Mouse (Mus musculus): Measurements from ENCODE around the gene 6430571L13Rik. TPM values are rescaled to one million over a fixed set of nuclear protein-coding genes. Genes with fewer than 3 reads are reported as not detected.

Gene 6430571L13Rik
- polyA plus RNA-seq, 1 experiment = 0.29 TPM

GRCm38 (mm10) chr9:107297059-107297458, 43.3 kb upstream of the 6430571L13Rik start:
- TF ChIP-seq POLR2A (IDR thresholded peaks at IDR 0.05; ENCODE audit: low read depth, low read length) = no peak
- no peak for TF ChIP-seq CTCF (IDR thresholded peaks at IDR 0.05; ENCODE audit: extremely low read depth, insufficient read depth, insufficient read length, insufficient replicate concordance)
- Histone ChIP-seq H3K4me3 (ENCODE audit: extremely low read depth, insufficient read depth, insufficient read length) (peak overlapping the region; percentile 78), H3K27ac (ENCODE audit: insufficient read depth, low read length) (peak overlapping the region; percentile 36), H3K36me3 (ENCODE audit: control insufficient read depth, insufficient read depth, low read length) (no peaks in the 10 kb centered on the region), H3K4me1 (ENCODE audit: control insufficient read depth, insufficient read depth, insufficient read length) (0 out of 2 replicates have a peak, but pooled peaks cover 3% of the 10 kb centered on the region), H3K27me3 (ENCODE audit: control insufficient read depth, insufficient read depth, low read length) (no peaks in the 10 kb centered on the region)
- WGBS = 4% methylated on average over 16 of the region's 16 CpGs
- no peak for DNase-seq (ENCODE audit: low read depth in 1 of 2, low spot score in 2 of 2)

DNA sequence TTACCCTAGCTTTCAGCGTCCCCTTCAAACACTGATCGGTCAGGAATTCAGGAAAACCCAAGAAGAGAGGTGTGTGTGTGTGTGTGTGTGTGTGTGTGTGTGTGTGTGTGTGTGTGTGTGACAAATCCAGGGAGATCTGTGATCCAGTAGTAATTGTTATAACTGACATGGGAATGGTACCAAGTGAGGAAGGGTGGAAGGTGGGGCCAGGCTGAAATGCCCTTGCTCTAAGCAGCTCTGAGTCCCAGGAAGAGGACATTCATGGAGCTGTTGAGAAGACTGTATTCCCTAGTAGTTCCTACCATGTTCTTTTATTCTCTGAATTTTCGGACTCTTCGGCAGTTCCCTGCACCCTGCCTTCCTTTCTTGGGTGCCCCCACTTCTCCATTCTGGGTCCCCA, 42.7 kb upstream of the 6430571L13Rik start:
- WGBS = 48% methylated on average over 4 of the region's 4 CpGs

DNA sequence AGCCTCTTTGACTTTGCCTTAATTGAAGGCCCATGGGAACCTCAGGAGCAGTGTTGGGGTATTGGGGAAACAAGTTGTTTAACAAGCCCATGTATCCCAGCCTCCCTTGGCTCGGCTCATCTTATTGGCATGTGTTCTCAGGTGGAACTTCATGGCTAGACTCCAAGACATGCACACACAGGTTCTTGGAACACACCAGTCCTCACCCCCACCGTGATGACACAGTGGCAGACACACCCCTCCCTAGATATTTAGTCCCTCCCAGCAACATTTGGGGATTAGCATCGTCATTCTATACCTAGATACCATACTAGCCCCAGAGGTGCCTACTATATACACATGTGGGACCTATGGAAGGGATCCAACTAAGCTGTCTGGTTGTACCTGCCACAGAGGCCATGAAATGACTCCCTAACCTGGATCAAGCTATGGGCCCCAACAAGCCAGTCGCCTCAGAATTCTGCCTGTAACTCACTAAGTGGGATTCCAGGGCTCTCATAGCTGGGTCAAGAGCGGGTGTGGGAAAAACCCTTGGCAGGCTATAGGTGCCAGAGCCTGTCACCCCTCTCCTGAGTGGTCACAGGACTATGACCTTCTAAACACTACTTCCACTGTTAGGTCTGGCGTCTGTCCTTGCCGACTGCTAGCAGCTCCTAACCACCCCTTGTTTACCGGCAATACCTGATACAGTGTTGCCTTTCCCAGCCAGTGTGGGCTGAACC, 42.2 kb upstream of the 6430571L13Rik start:
- H3K27ac ChIP-seq (ENCODE audit: insufficient read depth, low read length) = 0 out of 2 replicates have a peak overlapping the region, but pooled peaks have one; percentile 13
- no peaks in the 10 kb centered on the region for H3K27me3 ChIP-seq (ENCODE audit: control insufficient read depth, insufficient read depth, low read length)
- 67% methylated on average over 8 of the region's 8 CpGs for WGBS
- H3K4me1 ChIP-seq (ENCODE audit: control insufficient read depth, insufficient read depth, insufficient read length) = 0 out of 2 replicates have a peak, but pooled peaks cover 3% of the 10 kb centered on the region
- peak overlapping the region; percentile 78; the same call in 1 of the 2 replicates for H3K4me3 ChIP-seq (ENCODE audit: extremely low read depth, insufficient read depth, insufficient read length)
- H3K36me3 ChIP-seq (ENCODE audit: control insufficient read depth, insufficient read depth, low read length) = no peaks in the 10 kb centered on the region
- TF ChIP-seq CTCF (IDR thresholded peaks at IDR 0.05; ENCODE audit: extremely low read depth, insufficient read depth, insufficient read length, insufficient replicate concordance) = no peak
- DNase-seq (ENCODE audit: low read depth in 1 of 2, low spot score in 2 of 2) = no peak

More for the DNA sequence above, 42.7 kb upstream of the 6430571L13Rik start:
- no peaks in the 10 kb centered on the region for H3K27me3 ChIP-seq (ENCODE audit: control insufficient read depth, insufficient read depth, low read length)
- no peak for DNase-seq (ENCODE audit: low read depth in 1 of 2, low spot score in 2 of 2)
- H3K4me3 ChIP-seq (ENCODE audit: extremely low read depth, insufficient read depth, insufficient read length) = peak overlapping the region; percentile 78
- no peaks in the 10 kb centered on the region for H3K36me3 ChIP-seq (ENCODE audit: control insufficient read depth, insufficient read depth, low read length)
- 0 out of 2 replicates have a peak overlapping the region, but pooled peaks have one; percentile 13 for H3K27ac ChIP-seq (ENCODE audit: insufficient read depth, low read length)
- H3K4me1 ChIP-seq (ENCODE audit: control insufficient read depth, insufficient read depth, insufficient read length) = 0 out of 2 replicates have a peak, but pooled peaks cover 3% of the 10 kb centered on the region
- no peak for TF ChIP-seq POLR2A (IDR thresholded peaks at IDR 0.05; ENCODE audit: low read depth, low read length)
- no peak for TF ChIP-seq CTCF (IDR thresholded peaks at IDR 0.05; ENCODE audit: extremely low read depth, insufficient read depth, insufficient read length, insufficient replicate concordance)

DNA sequence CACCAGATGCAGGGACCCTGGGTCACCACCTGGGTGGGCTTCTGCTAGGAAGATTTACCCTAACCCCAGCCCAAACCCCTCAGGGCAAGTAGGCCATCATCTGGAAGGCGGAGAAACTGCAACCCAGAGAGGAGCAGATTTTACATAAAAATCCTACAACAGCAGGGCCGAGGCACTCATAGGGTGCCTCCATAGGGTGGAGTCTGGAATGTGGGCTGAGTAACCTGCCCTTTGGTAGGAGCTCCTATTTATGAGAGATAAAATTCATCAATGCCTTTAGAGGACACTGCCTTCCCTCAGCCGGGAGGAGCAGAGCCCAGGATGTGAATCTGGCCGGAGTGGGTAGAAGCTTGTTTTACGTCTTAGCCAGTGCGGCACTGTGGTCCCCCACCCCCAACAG, 41.5 kb upstream of the 6430571L13Rik start:
- TF ChIP-seq POLR2A (IDR thresholded peaks at IDR 0.05; ENCODE audit: low read depth, low read length) (no peak), CTCF (IDR thresholded peaks at IDR 0.05; ENCODE audit: extremely low read depth, insufficient read depth, insufficient read length, insufficient replicate concordance) (no peak)
- WGBS = 88% methylated on average over 6 of the region's 6 CpGs
- Histone ChIP-seq H3K4me3 (ENCODE audit: extremely low read depth, insufficient read depth, insufficient read length) (peak overlapping the region; percentile 9; the same call in 1 of the 2 replicates), H3K27ac (ENCODE audit: insufficient read depth, low read length) (no peak overlapping the region), H3K4me1 (ENCODE audit: control insufficient read depth, insufficient read depth, insufficient read length) (0 out of 2 replicates have a peak, but pooled peaks cover 3% of the 10 kb centered on the region), H3K27me3 (ENCODE audit: control insufficient read depth, insufficient read depth, low read length) (no peaks in the 10 kb centered on the region), H3K36me3 (ENCODE audit: control insufficient read depth, insufficient read depth, low read length) (no peaks in the 10 kb centered on the region)
- no peak for DNase-seq (ENCODE audit: low read depth in 1 of 2, low spot score in 2 of 2)

GRCm38 (mm10) chr9:107299783-107300182, 40.6 kb upstream of the 6430571L13Rik start:
- 92% methylated on average over 7 of the region's 7 CpGs for WGBS
- Histone ChIP-seq H3K4me1 (ENCODE audit: control insufficient read depth, insufficient read depth, insufficient read length) (0 out of 2 replicates have a peak, but pooled peaks cover 3% of the 10 kb centered on the region), H3K36me3 (ENCODE audit: control insufficient read depth, insufficient read depth, low read length) (no peaks in the 10 kb centered on the region), H3K27ac (ENCODE audit: insufficient read depth, low read length) (no peak overlapping the region), H3K27me3 (ENCODE audit: control insufficient read depth, insufficient read depth, low read length) (no peaks in the 10 kb centered on the region), H3K4me3 (ENCODE audit: extremely low read depth, insufficient read depth, insufficient read length) (no peak overlapping the region)
- TF ChIP-seq POLR2A (IDR thresholded peaks at IDR 0.05; ENCODE audit: low read depth, low read length) = no peak
- TF ChIP-seq CTCF (IDR thresholded peaks at IDR 0.05; ENCODE audit: extremely low read depth, insufficient read depth, insufficient read length, insufficient replicate concordance) = no peak
- DNase-seq (ENCODE audit: low read depth in 1 of 2, low spot score in 2 of 2) = no peak

DNA sequence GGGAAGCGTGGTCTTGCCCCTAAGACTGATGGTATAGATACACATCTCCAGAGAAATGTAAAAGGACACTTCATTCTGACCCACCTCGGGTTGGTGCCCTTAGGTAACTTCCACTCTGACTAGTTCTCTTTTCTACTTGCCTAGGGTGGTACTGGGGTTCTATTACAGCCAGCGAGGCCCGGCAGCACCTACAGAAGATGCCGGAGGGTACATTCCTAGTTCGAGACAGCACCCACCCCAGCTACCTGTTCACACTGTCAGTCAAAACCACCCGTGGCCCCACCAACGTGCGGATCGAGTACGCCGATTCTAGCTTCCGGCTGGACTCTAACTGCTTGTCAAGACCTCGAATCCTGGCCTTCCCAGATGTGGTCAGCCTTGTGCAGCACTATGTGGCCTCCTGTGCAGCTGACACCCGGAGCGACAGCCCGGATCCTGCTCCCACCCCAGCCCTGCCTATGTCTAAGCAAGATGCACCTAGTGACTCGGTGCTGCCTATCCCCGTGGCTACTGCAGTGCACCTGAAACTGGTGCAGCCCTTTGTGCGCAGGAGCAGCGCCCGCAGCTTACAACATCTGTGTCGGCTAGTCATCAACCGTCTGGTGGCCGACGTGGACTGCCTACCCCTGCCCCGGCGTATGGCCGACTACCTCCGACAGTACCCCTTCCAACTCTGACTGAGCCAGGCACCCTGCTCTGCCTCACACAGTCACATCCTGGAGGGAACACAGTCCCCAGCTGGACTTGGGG, 40.0 kb upstream of the 6430571L13Rik start:
- Histone ChIP-seq H3K4me3 (ENCODE audit: extremely low read depth, insufficient read depth, insufficient read length) (no peak overlapping the region), H3K36me3 (ENCODE audit: control insufficient read depth, insufficient read depth, low read length) (no peaks in the 10 kb centered on the region), H3K4me1 (ENCODE audit: control insufficient read depth, insufficient read depth, insufficient read length) (0 out of 2 replicates have a peak, but pooled peaks cover 3% of the 10 kb centered on the region), H3K27me3 (ENCODE audit: control insufficient read depth, insufficient read depth, low read length) (no peaks in the 10 kb centered on the region), H3K27ac (ENCODE audit: insufficient read depth, low read length) (no peak overlapping the region; the same call in 1 of the 2 replicates)
- no peak for TF ChIP-seq CTCF (IDR thresholded peaks at IDR 0.05; ENCODE audit: extremely low read depth, insufficient read depth, insufficient read length, insufficient replicate concordance)
- no peak for TF ChIP-seq POLR2A (IDR thresholded peaks at IDR 0.05; ENCODE audit: low read depth, low read length)
- no peak for DNase-seq (ENCODE audit: low read depth in 1 of 2, low spot score in 2 of 2)
- 94% methylated on average over 30 of the region's 30 CpGs for WGBS
